Mouse (Mus musculus) liver (tissue): ENCODE measurements at regions not wholly inside any gene's neighbourhood (a gene's known extent, or its start where the extent isn't known, plus 50 kb on each side); places are given as distances from the start of the nearest gene placed in this dataset.
A peak's percentile ranks its signal among the peaks of the same experiment; 100 is the strongest.

ENCODE experiments used
- DNase-seq: peaks from one replicate; pipeline ENCODE4 v3.0.0-alpha.2; 2020; ENCODE audit warnings: mixed read lengths

DNA sequence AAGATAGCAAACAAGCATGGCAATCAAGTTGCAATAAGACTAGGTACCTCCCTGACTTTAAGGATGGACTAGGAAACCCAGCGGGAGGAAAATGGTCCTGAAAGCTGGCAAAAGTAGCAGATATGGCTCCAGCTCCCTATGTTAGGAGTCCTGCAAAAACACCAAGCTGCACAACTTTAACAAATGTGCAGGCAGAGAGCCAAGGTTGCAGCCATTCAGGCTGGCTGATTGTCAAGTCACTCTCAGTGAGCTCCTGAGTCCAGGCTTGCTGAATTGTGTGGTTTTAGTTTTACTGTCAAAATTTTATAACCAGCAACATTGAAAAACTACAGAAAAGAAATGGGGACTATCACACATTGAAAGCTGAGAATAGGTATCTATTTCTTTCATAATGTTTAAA is 1122.8 kb upstream of the Slc10a2 start:
- DNase-seq: no peak

DNA sequence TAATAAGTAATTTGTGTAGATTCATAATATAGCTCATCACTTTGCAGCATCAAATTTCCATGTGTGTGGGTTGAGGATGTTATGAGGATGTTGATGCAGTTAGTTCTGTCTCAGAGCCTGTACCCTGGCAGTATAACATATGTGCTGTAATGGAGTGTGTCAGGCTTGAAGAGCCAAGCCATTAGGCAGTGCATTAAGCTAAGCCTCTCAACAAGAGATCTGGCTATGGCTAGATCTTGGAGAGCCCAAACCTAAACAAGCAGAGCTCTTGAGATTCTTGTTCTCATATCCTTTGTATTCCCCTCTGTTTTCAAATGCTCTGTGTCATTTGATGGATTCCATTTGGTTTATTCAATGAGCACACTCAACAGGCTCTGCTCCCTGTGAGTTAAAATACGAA is 1120.0 kb upstream of the Slc10a2 start:
- DNase-seq: no peak

DNA sequence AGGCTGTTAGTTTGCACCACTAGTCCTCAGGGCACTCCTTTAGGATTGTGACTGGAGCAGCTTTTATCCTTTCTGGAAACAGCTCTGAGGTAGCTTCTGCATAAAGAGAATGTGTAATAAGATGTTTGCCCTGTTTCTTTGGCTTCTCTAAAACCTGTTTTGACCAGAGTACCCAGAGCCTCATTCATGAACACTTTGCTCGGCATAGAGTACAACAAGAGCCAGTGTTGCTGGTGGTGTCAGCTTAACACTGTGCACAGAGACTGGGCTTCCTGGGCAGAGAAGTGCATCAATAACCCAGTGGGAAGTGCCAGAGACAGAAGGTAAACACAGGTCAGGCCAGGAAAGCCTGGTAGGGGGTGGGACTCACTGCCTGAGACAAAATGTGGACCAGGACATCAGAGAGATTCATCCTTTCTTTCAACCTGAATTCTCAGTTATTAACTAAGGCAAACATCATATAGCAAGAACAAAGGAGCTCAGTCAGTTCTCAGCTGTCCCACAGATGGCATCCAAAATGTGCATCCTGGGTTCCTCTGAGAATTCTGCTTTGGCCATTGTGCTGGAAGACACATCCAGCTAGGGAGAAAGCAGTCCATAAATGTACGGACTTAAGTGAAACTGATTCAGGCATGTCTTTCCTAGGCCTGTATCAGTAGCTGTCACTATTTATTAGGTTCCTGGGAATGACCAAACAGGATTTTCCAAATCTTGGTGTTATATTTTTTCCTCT is 1102.6 kb upstream of the Slc10a2 start:
- no peak for DNase-seq

DNA sequence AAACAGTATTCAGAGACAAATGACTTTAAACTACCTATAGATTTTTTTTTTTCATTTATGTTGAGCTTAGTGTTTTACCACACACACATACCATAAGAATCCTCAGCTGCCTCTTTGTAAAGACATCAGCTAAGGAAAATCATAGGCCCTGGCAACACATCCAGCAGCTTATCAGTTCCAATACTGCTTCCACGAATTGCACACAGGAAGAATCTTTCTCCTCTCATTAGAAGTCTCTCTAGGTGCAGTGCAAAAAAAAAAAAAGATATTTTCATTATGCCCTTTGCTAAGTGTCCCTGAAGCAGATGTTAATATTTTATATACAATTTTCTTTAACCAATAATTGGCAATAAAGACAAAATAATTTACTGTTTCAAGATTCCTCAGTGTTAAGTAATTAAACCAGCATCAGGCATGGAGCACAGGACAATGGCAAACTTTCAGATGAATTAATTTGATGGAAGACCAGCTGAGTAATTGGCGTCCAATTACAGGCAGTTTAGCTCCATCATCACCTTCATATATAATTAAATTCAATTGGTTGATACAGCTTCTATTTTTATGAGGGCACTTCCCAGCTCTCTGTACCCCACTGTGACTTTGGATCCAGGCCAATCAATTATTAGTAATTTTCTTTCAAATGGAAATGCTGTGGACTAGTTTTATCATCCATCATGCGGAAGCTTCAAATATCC is 1099.0 kb upstream of the Slc10a2 start:
- no peak for DNase-seq

DNA sequence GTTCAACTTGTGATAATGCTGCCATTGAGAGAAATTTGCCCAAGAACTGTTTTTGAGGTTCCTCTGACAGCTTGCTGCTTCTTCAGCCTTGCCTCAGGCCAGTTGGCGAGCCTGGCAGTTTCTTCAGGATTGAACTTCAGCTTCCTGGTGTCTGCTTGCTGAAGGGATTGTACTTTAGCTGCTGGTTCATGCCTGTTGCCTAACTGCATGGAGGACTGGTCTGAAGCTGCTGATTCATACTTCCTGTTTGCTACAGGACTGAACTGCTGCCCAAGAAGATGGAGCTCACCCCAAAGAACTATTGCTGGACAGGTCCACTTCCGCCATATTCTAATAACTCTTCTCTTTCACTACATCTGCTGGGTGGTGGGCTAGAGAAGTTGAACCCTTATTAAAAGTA is 1086.3 kb upstream of the Slc10a2 start:
- DNase-seq: no peak

DNA sequence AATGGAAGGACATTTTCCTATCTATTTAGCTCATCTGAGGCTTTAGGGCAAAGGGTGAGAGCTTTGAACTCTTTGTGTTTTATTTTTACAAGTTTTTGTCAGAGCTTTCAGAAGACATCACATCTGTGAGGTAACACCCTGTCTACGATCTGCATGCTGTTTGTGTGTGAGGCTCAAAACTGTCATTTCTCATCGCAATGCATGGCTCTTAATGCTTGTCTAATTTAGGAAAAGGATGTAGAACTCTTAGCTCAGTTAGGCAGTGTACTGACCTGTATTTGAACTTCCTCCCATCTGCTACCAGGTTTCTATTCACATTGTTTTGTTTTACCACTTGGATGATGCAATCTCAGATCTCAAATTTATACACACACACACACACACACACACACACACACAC is 1083.3 kb upstream of the Slc10a2 start:
- no peak for DNase-seq

DNA sequence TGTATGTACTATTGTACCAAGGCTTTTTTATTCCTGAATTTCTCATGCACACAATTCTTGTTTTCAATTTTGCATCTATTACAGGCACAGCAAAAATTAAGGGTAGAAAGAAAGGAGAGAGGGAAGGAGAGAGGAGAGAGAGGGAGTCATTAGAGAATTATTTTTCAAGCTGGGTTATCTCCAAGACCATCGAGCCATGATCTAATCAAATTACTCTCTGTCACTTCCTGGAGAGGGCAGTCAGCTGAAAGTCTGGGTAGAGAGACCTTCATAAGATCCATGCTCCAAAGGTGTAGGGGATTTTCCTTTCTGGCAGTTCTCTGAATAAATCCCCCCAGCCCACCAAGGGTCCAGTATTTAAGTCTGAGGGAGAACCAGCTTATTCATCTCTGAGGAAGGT is 1081.4 kb upstream of the Slc10a2 start:
- DNase-seq: no peak

DNA sequence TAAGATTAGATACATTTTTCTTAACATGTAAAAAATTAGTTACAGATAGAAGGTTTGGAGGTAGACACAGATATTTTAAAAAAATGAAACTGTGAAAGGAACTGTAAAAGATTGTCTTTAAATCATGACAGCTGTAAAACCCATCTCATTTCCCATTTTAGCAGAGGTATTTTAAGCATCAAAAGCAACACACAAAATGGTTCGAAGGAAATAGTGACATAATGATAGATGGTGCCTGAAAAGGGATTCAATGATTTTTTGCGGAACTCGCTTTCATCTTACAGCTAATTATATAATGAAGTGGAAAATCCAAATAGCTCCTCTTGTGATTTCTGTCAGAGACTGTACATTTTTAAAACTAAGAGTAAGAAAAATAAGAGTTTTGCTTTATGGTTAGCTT is 1074.5 kb upstream of the Slc10a2 start:
- DNase-seq: no peak

DNA sequence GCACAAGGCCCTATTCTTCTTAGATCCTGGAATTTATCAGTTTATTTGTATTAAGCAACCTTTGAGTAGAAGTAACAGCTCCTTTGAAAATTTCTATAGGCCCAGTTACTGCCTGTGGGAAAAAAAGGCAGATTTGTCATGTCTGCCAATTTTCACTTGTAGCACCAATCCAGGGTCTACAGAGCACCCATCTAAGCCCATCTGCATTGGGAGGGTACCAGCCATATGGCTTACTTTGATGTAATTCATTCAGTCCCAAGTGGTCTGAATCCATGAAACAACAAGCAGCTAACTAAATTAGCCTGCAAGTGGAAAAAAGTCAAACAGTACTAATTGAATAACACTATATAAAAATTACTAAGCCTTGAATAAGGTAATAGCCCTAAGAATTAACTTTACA is 1061.3 kb upstream of the Slc10a2 start:
- DNase-seq: no peak

DNA sequence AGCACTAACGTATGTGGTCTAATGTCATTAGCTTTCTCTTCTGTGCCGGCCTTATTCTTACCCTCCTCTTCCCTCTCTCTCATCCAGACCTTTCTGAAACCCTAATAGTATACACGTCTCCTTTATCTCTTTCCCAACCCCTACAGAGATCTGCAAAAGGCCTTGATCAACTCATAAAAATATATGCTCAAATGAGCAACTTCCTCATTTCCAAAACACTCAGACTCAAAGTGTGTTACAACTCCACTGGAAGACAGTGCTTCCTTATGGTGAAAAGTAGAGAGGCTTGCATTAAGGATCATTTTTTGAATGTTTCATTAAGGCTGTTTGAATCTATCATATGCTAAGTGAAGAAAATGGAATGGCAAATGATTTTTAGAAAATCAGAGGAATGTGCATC is 1060.1 kb upstream of the Slc10a2 start:
- no peak for DNase-seq

DNA sequence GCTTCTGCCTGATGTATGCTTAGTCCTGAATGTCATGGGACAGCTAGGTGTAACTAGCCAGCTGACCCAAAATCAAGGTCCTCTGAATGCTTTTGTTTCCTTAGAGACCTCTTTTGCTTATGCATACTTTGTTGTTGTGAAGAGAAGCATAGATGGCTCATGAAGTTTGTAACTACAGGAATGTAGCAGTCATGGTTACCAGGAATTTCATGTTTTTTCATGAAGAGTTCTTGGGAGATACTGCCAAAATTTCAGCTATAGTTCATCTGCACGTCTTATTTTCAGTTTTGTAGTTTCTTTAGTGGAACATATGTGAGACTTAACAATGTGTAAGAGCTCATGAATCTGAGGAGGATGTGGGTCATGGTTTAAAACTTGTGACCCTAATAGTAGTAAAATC is 1059.6 kb upstream of the Slc10a2 start:
- DNase-seq: no peak

DNA sequence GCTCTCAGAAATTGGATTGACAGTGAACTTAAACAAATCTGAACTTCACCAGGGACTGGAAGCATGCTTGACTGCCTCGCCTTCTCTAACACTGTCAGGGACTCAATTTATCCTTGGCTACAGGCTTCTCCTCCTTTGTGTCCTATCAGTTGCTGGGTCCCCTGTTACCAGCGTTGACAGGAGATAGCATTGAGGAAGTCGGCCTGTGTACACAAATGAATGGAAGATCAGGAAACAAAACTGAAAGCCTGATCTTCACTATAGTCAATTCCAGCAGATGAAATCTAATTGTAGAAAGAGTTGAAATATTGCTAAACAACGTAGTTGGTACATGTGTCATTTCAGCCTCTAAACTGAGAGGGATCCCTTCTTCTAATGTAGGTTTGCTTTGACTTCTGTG is 1039.4 kb upstream of the Slc10a2 start:
- DNase-seq: no peak

DNA sequence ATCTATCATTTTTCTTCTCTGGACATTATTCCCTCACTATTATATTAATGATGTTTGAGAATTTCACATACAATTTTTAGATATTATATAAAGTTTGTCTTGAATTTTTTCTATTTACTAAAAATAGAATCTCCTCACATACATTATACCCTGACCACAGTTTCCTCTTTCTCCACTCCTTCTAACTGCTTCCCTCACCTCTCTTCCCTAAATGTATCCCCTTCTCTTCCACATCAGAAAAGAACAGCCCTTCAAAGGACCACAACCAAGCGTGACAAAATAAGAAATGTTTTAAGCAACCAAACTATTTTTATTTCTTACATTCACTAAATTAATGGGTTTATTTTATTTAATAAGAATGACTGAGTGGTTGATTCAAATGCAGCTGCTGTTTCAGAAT is 1034.9 kb upstream of the Slc10a2 start:
- DNase-seq: no peak

DNA sequence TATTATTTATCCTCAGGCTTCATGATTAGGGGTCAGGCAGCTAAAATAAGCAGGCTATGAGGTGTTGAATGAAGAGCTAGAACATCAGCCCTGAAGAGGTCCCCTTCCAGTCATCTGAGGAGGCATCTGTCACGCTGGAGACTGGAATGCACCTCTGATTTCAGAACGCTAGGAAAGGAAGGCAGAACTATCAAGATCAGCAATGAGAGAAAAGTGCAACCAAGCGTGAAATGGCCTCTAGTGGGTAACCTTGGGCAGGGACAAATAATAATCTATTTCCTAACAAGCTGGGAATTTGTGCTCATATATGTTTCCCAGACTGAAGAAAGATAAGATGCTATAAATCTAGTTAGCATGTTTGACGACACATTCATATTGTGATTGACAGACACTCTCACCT is 1034.0 kb upstream of the Slc10a2 start:
- DNase-seq: no peak

DNA sequence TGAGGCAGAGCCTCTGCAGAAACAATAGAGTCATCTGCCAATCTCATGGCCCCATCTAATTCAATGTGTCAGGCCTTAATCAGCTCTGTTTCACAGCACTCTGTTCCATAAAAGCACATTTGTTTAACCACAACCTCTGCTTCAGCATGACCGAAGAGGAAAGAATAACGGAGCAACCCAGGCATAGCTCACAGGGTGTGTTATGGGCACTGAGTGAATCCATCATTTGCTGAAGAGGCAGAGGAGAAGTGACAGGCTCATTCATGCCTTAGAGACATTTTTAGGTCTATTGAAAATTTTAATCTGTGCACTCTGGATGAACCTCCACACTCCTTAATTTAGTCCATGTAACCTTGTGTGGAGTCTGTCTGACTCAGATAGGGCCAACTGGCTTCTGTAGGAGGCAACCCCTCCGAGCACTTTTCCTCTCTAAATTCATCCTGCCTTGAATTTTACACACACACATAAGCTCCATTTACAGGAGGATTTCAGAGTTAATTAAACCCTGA is 1027.1 kb upstream of the Slc10a2 start:
- DNase-seq: no peak

DNA sequence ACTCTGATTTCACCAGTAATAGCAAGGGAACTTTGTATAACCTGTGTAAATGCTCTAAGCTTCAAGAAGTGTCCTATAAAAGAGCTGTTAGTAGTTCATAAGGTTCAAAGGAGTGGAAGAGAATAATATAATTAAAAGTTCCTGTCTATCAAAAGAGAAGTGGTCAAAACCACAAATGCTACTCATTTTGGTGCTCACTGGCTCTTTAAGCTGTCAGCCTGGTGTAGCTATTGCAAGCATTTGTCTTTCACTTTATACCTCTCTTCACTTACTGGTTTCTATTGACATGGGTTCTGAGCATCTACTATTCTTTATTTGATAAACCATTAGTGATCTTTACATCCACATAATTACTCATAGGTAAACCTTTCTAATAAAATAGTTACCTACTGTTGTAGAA is 1020.1 kb upstream of the Slc10a2 start:
- no peak for DNase-seq

DNA sequence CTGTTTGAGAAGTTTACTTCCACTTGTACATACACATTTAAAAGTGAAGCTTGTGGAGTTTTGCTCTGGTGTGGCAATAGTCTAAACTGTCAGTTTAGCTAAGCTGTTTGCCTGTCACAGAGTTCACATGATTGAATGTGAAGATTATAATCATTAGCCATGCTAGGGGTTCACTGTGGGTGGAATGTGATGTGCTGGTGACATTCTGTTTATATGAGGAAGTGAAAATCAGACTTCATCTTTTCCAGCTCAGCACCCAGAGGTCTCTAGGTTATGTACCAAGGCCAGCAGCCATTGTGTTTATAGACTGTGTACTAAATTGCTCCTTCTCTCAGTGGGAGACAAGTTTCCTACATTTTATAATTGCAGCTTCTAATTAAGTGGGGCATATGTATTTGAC is 1014.4 kb upstream of the Slc10a2 start:
- no peak for DNase-seq

DNA sequence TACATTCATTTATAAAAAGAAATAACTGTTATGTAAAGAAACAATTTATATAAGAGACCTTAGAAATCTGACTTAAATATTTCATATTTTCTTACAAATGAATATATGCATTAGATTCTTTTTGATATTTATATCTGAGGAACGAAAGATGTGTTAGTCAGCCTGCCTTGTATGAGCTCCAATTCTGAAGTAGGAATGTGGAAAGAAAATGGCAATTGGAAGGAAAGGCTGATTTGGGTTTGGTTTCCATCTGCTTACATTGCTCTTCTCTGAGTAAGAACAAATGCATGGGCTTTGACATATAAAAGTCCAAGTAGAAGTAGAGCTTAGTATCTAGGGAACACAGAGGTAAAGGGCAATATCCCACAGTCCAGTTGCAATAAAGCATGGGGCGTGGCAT is 1006.2 kb upstream of the Slc10a2 start:
- no peak for DNase-seq

DNA sequence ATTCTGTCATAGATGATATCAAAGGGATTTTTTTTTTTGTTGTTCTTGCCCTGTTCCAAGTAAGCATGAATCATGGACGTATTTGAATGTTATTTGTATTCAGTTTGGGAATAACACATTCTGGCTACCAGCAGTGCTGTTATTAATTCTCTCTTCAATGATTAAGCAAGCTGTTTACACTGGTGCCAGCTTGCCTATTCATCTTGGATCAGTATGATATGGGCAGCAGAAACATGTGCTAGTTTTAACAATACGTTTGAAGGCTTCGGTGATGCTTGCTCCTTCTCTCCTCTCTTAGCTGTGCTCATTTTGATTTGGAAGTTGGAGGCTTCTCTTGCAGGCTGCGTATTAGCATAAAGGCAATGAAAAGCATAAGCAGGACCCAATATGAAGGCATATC is 984.9 kb upstream of the Slc10a2 start:
- DNase-seq: no peak

DNA sequence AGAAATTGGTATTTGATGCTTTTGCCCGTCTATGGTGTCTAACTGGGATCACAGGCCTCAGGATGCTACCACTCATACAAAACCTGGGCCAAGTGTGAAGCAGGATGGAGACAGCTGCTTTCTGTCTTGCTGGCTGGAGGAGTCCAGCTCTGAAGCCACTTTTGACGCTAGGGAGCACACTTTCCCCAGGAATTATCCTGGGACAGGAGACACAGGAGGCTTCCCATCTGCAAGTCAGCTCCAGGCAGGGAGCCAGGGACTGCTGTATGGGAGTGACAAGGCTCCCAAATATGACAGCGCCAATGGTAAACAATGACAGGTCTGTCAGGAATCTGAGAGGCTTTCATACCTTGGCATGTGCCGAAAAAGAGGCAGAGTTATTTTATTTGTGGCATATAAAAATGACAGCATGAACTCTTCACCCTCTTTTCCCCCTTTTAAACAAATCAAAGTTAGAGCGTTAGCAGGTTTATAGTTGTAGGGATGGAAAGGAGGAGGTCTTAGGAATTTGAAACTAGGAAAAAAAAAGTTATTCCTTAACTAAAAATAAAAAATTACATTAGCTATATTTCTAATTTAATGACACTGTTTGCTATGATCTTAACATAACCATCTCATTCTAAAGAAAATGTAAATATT is 938.9 kb upstream of the Slc10a2 start:
- DNase-seq: peak; percentile 17

DNA sequence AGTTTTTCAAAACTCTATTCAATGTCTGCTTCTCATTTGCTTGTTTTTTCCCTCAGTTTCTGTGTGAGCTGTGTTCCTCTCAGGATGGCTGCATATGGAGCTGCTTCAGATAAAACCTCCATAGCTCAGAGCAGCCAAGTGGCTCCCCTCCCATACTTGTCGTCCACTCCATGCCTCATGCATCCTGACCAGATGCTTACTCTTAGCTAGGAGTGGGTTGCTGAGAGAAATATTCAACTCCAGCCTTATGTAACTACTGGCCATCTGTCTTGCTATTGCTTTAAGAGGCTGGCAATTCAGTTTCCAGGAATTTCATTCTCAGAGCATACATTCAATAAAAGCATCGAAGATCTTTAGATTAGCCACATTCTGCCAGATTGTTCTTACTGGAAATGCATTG is 907.1 kb upstream of the Slc10a2 start:
- DNase-seq: no peak

DNA sequence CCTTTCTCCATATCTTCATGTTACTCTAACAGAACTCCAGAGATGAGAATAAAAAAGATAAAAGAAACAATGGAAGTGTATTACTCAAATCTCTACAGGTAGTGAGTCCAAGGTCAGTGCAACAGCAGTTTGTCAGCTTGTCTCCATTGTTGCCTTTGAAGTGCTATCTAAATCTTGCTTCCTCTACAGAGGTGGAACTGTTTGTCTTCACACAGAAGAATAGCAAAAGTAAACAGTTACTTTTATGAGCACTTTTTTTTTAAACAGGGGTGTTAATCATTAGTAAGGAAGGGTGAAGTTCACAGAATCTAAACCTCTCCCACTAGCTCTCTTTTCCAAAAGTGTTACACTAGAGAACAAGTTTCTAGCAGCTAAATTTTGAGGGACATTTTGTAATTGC is 906.0 kb upstream of the Slc10a2 start:
- DNase-seq: no peak

DNA sequence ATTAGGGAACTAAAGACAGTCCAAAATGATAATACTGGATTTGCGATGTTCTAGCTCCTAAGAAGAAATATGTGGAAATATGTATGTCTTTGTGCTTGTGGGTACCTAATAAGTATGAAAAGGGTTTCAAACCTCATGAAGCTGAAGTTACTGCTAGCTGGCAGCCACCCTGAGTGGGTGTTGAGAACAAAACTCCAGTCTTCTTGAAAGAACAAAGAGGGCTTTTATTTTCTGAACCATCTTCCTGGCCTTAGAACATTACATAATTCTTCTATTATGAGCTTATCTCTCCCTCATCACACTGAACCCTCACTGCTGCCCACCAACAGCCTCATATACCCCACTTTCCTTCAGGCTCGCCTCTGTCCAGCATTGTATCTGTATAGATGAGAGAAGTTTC is 905.6 kb upstream of the Slc10a2 start:
- no peak for DNase-seq

DNA sequence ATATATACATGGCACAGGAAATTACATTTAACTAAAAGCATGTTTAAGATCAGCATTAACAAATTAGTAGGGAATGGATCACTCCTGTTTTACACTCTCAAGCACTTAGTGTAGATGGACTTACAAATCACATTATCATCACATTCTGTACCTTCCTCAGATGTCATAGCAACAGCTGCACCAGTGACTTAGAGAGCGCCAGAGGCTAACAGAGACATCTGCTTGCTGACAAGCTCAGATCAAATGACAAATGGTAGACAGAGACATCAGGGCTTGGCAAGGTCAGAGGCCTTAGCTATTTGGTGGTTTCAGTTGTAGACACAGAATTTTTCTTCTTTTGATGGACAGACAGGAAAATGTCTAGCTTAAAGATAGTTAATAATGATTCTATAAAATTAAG is 897.5 kb upstream of the Slc10a2 start:
- no peak for DNase-seq
